Mouse (Mus musculus) embryonic facial prominence, embryonic 13.5 days (tissue): Measurements from ENCODE around the gene Timmdc1. TPM values are rescaled to one million over a fixed set of nuclear protein-coding genes. Genes with fewer than 3 reads are reported as not detected.
"Not testable (repeated sequence)": the region's sequence is repeated elsewhere in the genome, so short reads cannot be mapped to it uniquely, and the experiment has no call there.

Experiments used
- ATAC-seq: fragments of 200-750 bp; cut with Nextera tagmentation; 2 replicates; pipeline ENCODE4 v1.8.0; 2017; ENCODE audit warnings: low read depth; ENCODE audit not compliant: insufficient number of reproducible peaks, insufficient read depth, low FRiP score, low TSS enrichment
- H3K27ac ChIP-seq: fragments of 300-500 bp; sonication (generic); 2 replicates; pipeline ENCODE4 v1.5.1; 2015; ENCODE audit warnings: moderate library complexity, mild to moderate bottlenecking, inconsistent platforms
- H3K27me3 ChIP-seq: fragments of 300-500 bp; sonication (generic); 2 replicates; pipeline ENCODE4 v1.6.1; 2015; ENCODE audit warnings: mild to moderate bottlenecking, inconsistent platforms
- H3K36me3 ChIP-seq: fragments of 300-500 bp; sonication (generic); 2 replicates; pipeline ENCODE4 v1.6.1; 2015; ENCODE audit warnings: mild to moderate bottlenecking, inconsistent platforms
- H3K4me1 ChIP-seq: fragments of 300-500 bp; sonication (generic); 2 replicates; pipeline ENCODE4 v1.6.1; 2015; ENCODE audit warnings: inconsistent platforms
- H3K4me2 ChIP-seq: fragments of 300-500 bp; sonication (generic); 2 replicates; pipeline ENCODE4 v1.6.1; 2015; ENCODE audit warnings: moderate library complexity, mild to moderate bottlenecking, inconsistent platforms
- H3K4me3 ChIP-seq: fragments of 300-500 bp; sonication (generic); 2 replicates; pipeline ENCODE4 v1.5.1; 2015; ENCODE audit warnings: mild to moderate bottlenecking, inconsistent platforms
- H3K9ac ChIP-seq: fragments of 300-500 bp; sonication (generic); 2 replicates; pipeline ENCODE4 v1.6.1; 2015; ENCODE audit warnings: mild to moderate bottlenecking, inconsistent platforms
- H3K9me3 ChIP-seq: fragments of 300-500 bp; sonication (generic); 2 replicates; pipeline ENCODE4 v1.6.1; 2016; ENCODE audit warnings: inconsistent platforms
- WGBS: fragments of 180-500 bp; shearing (Covaris S2); methylation state at CpG from one replicate; pipeline ENCODE4 v1.1.7; 2015; ENCODE audit warnings: mixed read lengths; 5-methylcytosine and 5-hydroxymethylcytosine counted together
- polyA plus RNA-seq: library from polyadenylated mRNA; unstranded; fragments of >200 nt; fragmentation: Nextera tagmentation; extraction: Ambion mirVana; gene quantifications from 2 replicates; pipeline ENCODE4 v1.2.1, GENCODE M21; 2015

Gene Timmdc1
- polyA plus RNA-seq, 1 experiment from 2014 or later, result 31.3 TPM

- no peak overlapping the region for H3K4me2 ChIP-seq
Measured at GRCm38 (mm10) chr16:38492551-38492950, 29.9 kb downstream of the Timmdc1 start.

DNA sequence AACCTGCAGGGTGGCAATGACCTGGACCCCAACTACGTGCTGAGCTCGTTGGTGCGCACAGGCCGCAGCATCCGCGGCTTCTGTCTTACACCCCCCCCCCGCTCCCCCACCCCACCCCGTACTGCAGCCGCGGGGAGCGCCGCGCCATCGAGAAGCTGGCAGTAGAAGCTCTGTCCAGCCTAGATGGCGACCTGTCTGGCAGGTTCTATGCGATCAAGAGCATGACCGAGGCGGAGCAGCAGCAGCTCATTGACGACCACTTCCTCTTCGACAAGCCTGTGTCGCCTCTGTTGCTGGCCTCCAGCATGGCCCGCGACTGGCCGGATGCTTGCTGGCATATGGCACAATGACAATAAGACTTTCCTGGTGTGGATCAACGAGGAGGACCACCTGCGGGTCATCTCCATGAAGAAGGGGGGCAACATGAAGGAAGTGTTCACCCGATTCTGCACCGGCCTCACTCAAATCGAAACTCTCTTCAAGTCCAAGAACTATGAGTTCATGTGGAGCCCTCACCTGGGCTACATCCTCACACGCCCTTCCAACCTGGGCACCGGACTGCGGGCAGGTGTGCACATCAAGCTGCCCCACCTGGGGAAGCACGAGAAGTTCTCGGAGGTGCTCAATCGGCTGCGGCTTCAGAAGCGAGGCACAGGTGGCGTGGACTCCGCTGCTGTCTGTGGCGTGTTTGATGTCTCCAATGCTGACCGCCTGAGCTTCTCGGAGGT lies 38.7 kb downstream of the Timmdc1 start:
- H3K9ac ChIP-seq, result peak overlapping the region; percentile 49; the same call in 1 of the 2 replicates
- peaks cover 6% of the 10 kb centered on the region; the same call in 1 of the 2 replicates for H3K4me1 ChIP-seq
- H3K4me3 ChIP-seq, result peak overlapping the region; percentile 36
- WGBS, result 35% methylated on average over 42 of the region's 42 CpGs
- H3K9me3 ChIP-seq, result no peaks in the 10 kb centered on the region
- no peak for ATAC-seq
- peaks cover 32% of the 10 kb centered on the region for H3K27me3 ChIP-seq
- H3K36me3 ChIP-seq, result no peaks in the 10 kb centered on the region
- peak overlapping the region; percentile 60 for H3K4me2 ChIP-seq
- H3K27ac ChIP-seq, result no peak overlapping the region

More at GRCm38 (mm10) chr16:38492551-38492950, 29.9 kb downstream of the Timmdc1 start:
- Histone ChIP-seq H3K9ac (no peak overlapping the region), H3K36me3 (peaks cover 12% of the 10 kb centered on the region), H3K27ac (no peak overlapping the region), H3K4me1 (no peaks in the 10 kb centered on the region), H3K4me3 (no peak overlapping the region), H3K27me3 (no peaks in the 10 kb centered on the region), H3K9me3 (no peaks in the 10 kb centered on the region)
- ATAC-seq, result no peak
- 86% methylated on average over 3 of the region's 3 CpGs for WGBS

- Histone ChIP-seq H3K27ac (no peak overlapping the region), H3K4me2 (peak overlapping the region; percentile 60), H3K4me3 (peak overlapping the region; percentile 36), H3K9me3 (no peaks in the 10 kb centered on the region), H3K4me1 (peaks cover 6% of the 10 kb centered on the region; the same call in 1 of the 2 replicates), H3K27me3 (peaks cover 32% of the 10 kb centered on the region), H3K36me3 (no peaks in the 10 kb centered on the region), H3K9ac (peak overlapping the region; percentile 49)
- 26% methylated on average over 32 of the region's 32 CpGs for WGBS
- no peak for ATAC-seq
Measured at GRCm38 (mm10) chr16:38482780-38483562, 39.5 kb downstream of the Timmdc1 start.

GRCm38 (mm10) chr16:38481327-38481726 lies 41.1 kb downstream of the Timmdc1 start:
- Histone ChIP-seq H3K36me3 (no peaks in the 10 kb centered on the region), H3K27ac (no peak overlapping the region), H3K27me3 (peaks cover 32% of the 10 kb centered on the region), H3K4me2 (no peak overlapping the region), H3K4me1 (peaks cover 11% of the 10 kb centered on the region; the same call in 1 of the 2 replicates), H3K4me3 (no peak overlapping the region), H3K9me3 (no peaks in the 10 kb centered on the region), H3K9ac (no peak overlapping the region)
- ATAC-seq, result no peak
- WGBS, result 76% methylated on average over 4 of the region's 4 CpGs

- Histone ChIP-seq H3K4me1 (peaks cover 13% of the 10 kb centered on the region; the same call in 1 of the 2 replicates), H3K9ac (no peak overlapping the region)
- 92% methylated on average over 3 of the region's 3 CpGs for whole genome bisulfite sequencing
Measured at GRCm38 (mm10) chr16:38478296-38478695, 44.2 kb downstream of the Timmdc1 start.

DNA sequence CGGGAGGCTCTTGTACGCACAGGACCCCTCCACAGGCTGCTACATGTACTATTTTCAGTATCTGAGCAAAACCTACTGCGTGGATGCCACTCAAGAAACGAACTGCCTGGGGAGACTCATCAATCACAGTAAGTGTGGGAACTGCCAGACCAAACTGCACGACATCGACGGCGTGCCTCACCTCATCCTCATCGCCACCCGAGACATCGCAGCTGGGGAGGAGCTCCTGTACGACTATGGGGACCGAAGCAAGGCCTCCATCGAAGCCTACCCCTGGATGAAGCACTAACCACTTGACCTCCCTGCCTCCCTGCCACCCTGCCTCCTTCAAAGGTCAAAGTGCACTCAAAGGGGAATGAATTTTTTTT lies 45.2 kb downstream of the Timmdc1 start:
- ATAC-seq, H3K27me3 ChIP-seq, H3K9me3 ChIP-seq, H3K36me3 ChIP-seq: not testable (repeated sequence)
- H3K4me2 ChIP-seq, result peak overlapping the region; percentile 78
- peak overlapping the region; percentile 45 for H3K4me3 ChIP-seq
- peak overlapping the region; percentile 71 for H3K9ac ChIP-seq
- H3K27ac ChIP-seq, result peak overlapping the region; percentile 64
- H3K4me1 ChIP-seq, result peaks cover 10% of the 10 kb centered on the region; the same call in 1 of the 2 replicates
- whole genome bisulfite sequencing, result 53% methylated on average over 14 of the region's 14 CpGs

More at GRCm38 (mm10) chr16:38478296-38478695, 44.2 kb downstream of the Timmdc1 start:
- H3K4me2 ChIP-seq, result no peak overlapping the region
- no peak for ATAC-seq
- no peaks in the 10 kb centered on the region for H3K36me3 ChIP-seq
- no peak overlapping the region for H3K27ac ChIP-seq
- H3K27me3 ChIP-seq, result peaks cover 17% of the 10 kb centered on the region
- H3K9me3 ChIP-seq, result no peaks in the 10 kb centered on the region
- H3K4me3 ChIP-seq, result no peak overlapping the region

GRCm38 (mm10) chr16:38476312-38477240 lies 45.9 kb downstream of the Timmdc1 start:
- H3K9ac ChIP-seq, result peak overlapping the region; percentile 71
- peaks cover 10% of the 10 kb centered on the region; the same call in 1 of the 2 replicates for H3K4me1 ChIP-seq
- peaks cover 1% of the 10 kb centered on the region; the same call in 1 of the 2 replicates for H3K27me3 ChIP-seq
- H3K9me3 ChIP-seq, result no peaks in the 10 kb centered on the region
- peak overlapping the region; percentile 64 for H3K27ac ChIP-seq
- peak overlapping the region; percentile 45 for H3K4me3 ChIP-seq
- H3K36me3 ChIP-seq, result no peaks in the 10 kb centered on the region
- WGBS, result 8% methylated on average over 34 of the region's 34 CpGs
- H3K4me2 ChIP-seq, result peak overlapping the region; percentile 78
- no peak for ATAC-seq

GRCm38 (mm10) chr16:38475681-38476311 lies 46.7 kb downstream of the Timmdc1 start:
- Histone ChIP-seq H3K27ac (no peak overlapping the region), H3K4me1 (peaks cover 10% of the 10 kb centered on the region; the same call in 1 of the 2 replicates), H3K36me3 (no peaks in the 10 kb centered on the region), H3K9me3 (no peaks in the 10 kb centered on the region), H3K9ac (no peak overlapping the region; the same call in 1 of the 2 replicates), H3K4me3 (peak overlapping the region; percentile 45), H3K27me3 (no peaks in the 10 kb centered on the region), H3K4me2 (peak overlapping the region; percentile 78)
- no peak for ATAC-seq
- 54% methylated on average over 4 of the region's 4 CpGs for WGBS

DNA sequence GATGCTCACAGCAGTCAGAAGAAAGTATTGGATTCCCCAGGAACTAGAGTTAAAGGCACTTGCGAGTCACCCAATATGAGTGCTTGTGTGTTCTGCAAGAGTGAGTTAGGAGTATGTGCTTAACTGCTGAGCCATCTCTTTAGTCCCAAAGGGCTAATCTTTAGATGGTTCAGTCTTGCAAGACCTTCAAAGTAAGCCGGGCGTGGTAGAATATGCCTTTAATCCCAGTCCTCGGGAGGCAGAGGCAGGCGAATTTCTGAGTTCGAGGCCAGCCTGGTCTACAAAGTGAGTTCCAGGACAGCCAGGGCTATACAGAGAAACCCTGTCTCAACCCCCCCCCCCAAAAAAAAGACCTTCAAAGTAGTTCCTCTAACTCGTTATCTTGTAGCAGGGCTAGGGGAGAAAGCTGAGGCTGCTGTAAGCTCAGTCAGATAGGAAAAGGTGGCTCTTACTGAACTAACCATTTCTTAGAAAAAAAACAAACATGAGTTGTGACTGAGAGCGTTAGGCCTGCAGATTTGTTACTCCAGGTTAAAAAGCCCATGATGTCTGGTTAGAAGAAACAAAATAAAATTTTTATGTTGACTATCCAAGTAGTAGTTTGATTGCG lies 47.7 kb downstream of the Timmdc1 start:
- no peak for ATAC-seq
- 90% methylated on average over 9 of the region's 9 CpGs for WGBS
- peaks cover 10% of the 10 kb centered on the region; the same call in 1 of the 2 replicates for H3K4me1 ChIP-seq
- H3K36me3 ChIP-seq, result no peaks in the 10 kb centered on the region
- H3K4me2 ChIP-seq, result no peak overlapping the region
- H3K27me3 ChIP-seq, result no peaks in the 10 kb centered on the region
- no peak overlapping the region for H3K27ac ChIP-seq
- H3K4me3 ChIP-seq, result no peak overlapping the region
- H3K9ac ChIP-seq, result no peak overlapping the region
- no peaks in the 10 kb centered on the region for H3K9me3 ChIP-seq

DNA sequence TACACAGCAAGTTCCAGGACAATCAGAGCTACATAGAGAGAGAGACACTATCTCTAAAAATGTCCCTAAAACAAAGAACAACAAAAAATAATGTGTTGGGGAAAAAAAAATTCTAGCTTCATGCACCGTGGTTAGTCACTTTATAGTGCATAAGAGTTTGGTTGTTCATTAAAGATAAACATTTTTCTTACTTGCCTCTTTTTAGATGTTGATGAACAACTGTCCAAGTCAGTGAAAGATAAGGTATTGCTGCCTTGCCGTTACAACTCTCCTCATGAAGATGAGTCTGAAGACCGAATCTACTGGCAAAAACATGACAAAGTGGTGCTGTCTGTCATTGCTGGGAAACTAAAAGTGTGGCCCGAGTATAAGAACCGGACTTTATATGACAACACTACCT lies 48.8 kb downstream of the Timmdc1 start:
- no peak for ATAC-seq
- Histone ChIP-seq H3K4me1 (peaks cover 10% of the 10 kb centered on the region; the same call in 1 of the 2 replicates), H3K9me3 (no peaks in the 10 kb centered on the region), H3K27ac (no peak overlapping the region), H3K4me3 (no peak overlapping the region), H3K27me3 (no peaks in the 10 kb centered on the region), H3K4me2 (no peak overlapping the region), H3K9ac (no peak overlapping the region), H3K36me3 (no peaks in the 10 kb centered on the region)
- 91% methylated on average over 5 of the region's 5 CpGs for WGBS
